Mouse (Mus musculus): ENCODE measurements around the gene Eif3c.

DNA sequence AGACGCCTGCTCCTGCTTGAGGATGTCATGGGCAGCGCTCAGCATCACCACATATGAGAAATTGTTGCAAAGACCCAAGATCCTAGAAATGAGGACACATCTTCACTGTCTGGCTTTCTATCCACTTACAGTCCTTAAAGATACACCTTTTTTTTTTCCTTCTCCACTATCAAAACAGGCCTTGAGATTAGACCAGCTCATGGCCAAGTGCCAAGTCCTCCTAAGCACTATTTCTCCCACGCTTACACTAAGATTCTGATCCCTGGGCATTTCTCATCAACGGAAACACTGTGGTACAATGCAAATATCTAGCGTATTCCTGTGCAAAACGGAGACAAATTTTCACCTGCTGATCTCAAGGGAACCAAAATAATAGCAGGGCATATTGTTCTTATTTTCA, 15.4 kb upstream of the Eif3c start:
- TF ChIP-seq CTCF (IDR thresholded peaks at IDR 0.05; ENCODE audit: control insufficient read depth, insufficient read depth, low read length) (no peak), POLR2A (IDR thresholded peaks at IDR 0.05; ENCODE audit: borderline replicate concordance, control insufficient read depth, low read depth, low read length) (no peak)
